Mouse (Mus musculus) kidney, adult 18-20 months (tissue): ENCODE results near the gene Batf2.
"Not testable (repeated sequence)": the region's sequence is repeated elsewhere in the genome, so short reads cannot be mapped to it uniquely, and the experiment has no call there.

Experiments
- DNase-seq: peaks from one replicate; pipeline ENCODE4 v3.0.0; 2021

Batf2 gene

GRCm38 (mm10) chr19:6140678-6141393, at the start of gene Batf2:
Gene Batf2, plus strand, starts transcription at chr19:6140983.
- peak; percentile 93 for DNase-seq

GRCm38 (mm10) chr19:6094119-6094518, 46.7 kb upstream of the Batf2 start, which contains the start of gene AC131692.1:
Gene AC131692.1, plus strand, starts transcription at chr19:6094419.
- no peak for DNase-seq

DNA sequence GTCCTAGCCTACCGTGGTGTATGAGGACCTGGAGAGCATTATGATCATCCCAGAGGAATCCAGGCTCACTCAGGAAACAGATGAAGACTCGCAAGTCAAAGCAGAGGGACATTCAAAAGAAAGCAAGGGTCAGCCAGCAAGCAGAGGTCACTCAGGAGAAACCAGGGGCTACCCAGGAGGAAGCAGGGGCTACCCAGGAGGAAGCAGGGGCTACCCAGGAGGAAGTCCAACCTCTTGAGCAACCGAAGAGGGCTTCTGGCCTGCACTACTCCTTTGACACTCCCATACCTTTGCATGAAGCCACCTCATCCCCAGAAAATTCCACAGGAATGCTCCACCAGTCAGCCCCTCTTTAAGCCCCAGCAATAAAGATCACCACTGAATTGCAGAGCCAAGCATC, 42.9 kb upstream of the Batf2 start:
- DNase-seq: no peak

DNA sequence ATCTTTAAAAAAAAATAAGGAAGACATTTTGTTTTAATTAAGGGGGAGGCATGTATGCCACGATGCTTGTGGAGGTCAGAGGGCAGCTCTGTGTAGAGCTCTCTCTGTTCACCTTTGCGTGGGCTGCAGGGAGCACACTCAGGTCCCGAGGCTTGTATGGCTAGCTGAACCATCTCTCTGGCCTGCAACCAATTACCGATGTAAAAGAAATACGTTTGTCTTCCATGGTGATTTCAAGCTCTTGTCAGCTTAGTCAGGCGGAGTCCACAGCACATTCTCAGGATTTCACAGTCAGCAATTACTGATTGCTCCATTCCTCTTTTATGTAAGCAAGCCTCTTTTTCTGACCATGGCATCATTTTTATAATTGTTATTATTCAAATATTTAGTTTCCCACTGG, 39.6 kb upstream of the Batf2 start:
- DNase-seq: no peak

GRCm38 (mm10) chr19:6102169-6102853, 38.5 kb upstream of the Batf2 start:
- DNase-seq: no peak

DNA sequence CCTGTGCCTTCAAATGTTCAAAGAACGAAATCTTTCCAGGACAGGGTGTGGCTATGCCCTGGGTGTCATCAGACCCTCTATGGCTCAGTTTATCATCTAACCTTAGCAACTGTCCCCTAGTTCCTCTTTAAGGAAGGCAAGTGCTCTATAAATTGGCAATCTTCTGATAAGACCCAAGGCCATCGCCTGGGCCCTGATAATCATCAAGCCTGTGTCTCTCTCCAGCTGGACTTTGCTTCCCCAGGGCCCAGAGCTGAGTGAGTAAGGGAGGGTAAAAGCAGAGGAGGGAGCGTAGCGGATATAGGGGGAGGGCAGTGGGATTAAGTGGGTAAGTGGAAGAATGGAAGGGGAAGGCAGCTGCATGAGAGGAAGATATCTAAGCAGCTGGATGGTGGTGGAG, 36.3 kb upstream of the Batf2 start:
- DNase-seq: no peak

- DNase-seq: peak; percentile 33
Observed at GRCm38 (mm10) chr19:6105586-6105985, 35.2 kb upstream of the Batf2 start, which contains the start of gene Naaladl1. Gene Naaladl1, plus strand, starts transcription at chr19:6105782.

- no peak for DNase-seq
Observed at GRCm38 (mm10) chr19:6113116-6113515, 27.7 kb upstream of the Batf2 start.

DNA sequence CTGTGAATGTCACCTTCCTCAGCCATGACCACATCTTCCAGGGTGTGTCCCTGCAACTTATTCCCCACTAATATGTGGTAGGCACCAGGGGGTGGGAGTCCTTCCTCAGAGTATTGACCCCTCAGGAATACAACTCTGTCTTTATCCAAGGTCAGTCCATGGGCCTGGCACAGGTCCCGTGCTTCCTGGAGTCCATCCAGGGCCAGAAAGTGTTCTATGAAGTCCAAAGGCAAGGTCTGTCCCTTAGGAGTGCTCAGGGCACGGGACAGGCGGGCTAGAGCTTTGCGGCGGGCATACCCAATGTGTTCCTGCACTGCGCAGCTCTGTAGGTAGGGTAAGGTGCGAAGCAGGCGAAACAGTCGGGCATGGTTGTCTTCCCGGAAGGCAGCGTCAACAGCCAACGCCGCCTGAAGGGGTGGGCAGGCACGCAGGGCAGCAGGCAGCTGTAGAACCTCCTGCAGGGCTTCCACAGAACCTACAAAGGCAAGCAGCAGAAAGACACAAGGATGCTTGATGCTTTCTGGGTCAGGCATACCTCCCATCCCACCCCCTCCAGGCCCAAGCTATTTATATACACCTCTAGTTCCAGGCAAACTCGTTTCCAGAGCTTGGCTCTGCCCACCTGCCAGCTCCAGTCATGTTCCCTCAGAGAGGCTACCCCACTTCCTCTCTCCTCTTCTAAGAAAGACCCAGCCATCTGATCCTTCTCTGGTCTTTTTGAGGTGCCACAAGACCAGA, 24.5 kb upstream of the Batf2 start:
- DNase-seq: peak; percentile 56

GRCm38 (mm10) chr19:6117346-6117985, 23.3 kb upstream of the Batf2 start:
- no peak for DNase-seq

GRCm38 (mm10) chr19:6117986-6118676, 22.7 kb upstream of the Batf2 start, which contains the start of gene Sac3d1:
Gene Sac3d1, minus strand, starts transcription at chr19:6118650.
- peak; percentile 92 for DNase-seq

GRCm38 (mm10) chr19:6118677-6119185, 22.1 kb upstream of the Batf2 start:
- DNase-seq: no peak

DNA sequence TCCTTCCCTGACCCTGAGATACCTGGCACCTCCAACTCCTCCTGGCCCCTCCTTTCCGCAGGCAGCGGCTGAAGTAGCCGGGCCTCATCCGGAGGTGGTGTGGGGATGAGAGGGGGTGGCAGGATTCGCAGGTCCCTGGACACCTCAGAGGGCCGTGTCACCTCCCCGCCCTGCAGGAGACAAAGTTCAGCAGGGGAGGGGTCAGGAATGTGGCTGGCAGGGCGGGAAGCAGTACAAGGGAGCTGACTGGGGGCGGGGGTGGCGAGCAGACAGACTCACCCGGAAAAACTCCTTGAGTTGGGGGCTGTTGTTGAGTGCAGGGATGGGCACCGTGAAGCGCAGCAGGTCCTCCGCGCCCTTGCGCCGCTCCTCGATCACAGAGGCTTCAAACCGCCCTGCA, 19.0 kb upstream of the Batf2 start:
- DNase-seq: no peak

DNA sequence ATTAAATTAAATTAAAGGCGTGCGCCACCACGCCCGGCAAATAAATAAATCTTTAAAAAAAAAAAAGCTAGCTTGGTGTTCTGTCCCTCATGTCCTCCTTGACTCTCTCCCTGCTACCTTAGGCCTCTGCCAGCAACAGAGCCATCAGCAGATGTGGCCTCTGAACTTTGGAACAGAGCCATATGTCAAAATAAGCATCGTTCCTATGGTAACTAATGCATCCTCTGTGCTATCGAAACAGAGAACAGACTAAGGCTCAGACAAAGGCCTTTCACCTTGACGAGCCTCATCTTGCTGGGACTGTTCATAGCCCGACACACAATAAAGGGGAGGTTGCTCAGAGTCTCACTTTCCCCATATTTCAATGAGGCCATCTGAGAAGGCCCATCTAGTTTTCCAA, 17.5 kb upstream of the Batf2 start:
- no peak for DNase-seq

DNA sequence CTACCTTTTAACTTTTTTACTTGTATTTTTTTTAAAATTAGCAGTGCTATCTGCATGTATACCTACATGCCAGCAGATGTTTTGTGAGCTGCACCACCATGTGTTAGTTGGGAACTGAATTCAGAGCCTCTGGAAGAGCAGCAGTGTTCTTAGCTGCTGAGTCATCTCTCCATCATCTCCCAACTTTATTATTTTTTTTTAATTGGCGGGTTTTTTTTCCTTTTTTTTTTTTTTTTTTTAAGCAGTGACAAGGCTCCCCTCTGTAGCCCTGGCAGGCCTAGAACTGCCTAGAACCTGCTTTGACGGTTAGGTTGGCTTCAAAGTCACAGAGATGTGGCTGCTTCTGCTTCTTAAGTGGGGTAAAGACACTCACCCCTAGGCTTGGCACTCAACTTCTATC, 15.9 kb upstream of the Batf2 start:
- no peak for DNase-seq

DNA sequence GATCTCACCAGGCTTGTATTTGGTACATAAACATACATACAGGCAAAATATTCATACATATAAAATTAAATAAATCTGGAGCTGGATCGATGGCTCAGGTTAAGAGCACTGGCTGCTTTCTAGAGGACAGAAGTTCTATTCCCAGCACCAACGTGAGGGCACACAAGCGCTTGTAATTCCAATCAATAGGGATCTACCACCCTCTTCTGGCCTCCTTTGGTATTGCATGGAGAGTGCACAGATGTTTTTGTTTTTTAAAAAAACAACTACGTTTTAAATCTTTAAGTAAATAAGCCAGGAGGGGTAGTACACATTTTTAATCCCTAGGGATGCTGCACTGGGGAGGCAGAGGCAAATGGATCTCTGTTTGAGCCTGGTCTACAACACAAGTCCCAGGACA, 14.5 kb upstream of the Batf2 start:
- peak; percentile 43 for DNase-seq

- DNase-seq: no peak
Observed at GRCm38 (mm10) chr19:6126789-6127580, 13.8 kb upstream of the Batf2 start.

GRCm38 (mm10) chr19:6127760-6128341, 12.9 kb upstream of the Batf2 start, which contains the start of gene Snx15:
Gene Snx15, minus strand, starts transcription at chr19:6128304.
- DNase-seq: peak; percentile 98

GRCm38 (mm10) chr19:6130414-6131128, 10.2 kb upstream of the Batf2 start:
- not testable (repeated sequence) for DNase-seq

DNA sequence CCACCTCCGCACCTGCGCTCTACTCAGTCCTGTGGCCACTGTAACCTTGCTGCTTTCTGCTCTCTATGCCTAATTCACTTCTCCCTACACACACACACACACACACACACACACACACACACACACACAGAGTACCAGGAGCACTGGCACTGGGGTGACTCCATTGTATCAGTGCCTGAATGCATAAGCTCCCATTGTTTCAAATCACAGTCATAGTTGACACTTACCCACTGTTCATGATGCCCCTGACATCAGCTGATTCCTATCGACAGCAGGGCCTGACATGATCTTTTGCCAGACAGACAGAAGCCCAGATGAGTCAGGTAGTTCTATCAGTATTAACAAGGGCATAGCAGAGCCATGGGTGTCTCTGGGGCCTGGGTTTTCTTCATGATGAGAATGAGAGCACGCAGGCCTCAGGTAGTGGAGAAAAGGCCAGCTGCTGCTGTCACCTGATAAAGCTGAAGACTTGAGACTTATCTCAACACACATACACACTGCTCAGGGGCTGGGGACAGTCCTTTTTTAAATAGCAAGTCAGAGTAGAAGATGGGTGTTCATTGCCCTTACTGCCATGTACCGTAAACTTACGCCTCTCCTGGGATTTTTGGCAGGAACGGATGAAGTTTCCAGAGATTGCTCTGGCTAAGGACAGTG, 8.5 kb upstream of the Batf2 start:
- DNase-seq: no peak
